Mouse (Mus musculus): Measurements from ENCODE around the gene Sec14l1. TPM values are rescaled to one million over a fixed set of nuclear protein-coding genes. Genes with fewer than 3 reads are reported as not detected.
A peak's percentile ranks its signal among the peaks of the same experiment; 100 is the strongest.

Sec14l1 gene
- polyA plus RNA-seq, 1 experiment from 2014 or later: 33.2 TPM

- no peak for ATAC-seq (ENCODE audit: insufficient number of reproducible peaks, insufficient read depth, low FRiP score, low read depth)
- H3K9me3 ChIP-seq (ENCODE audit: control insufficient read depth, low read length): peaks cover 6% of the 10 kb centered on the region; the same call in 1 of the 2 replicates
- H3K27me3 ChIP-seq (ENCODE audit: control insufficient read depth, insufficient read depth, low read length): no peaks in the 10 kb centered on the region
- no peak overlapping the region for H3K9ac ChIP-seq (ENCODE audit: low read length)
- H3K4me3 ChIP-seq (ENCODE audit: control insufficient read depth in 1 of 2, insufficient read depth in 1 of 2, low read depth in 1 of 2, low read length in 2 of 2): no peak overlapping the region
- H3K36me3 ChIP-seq (ENCODE audit: control insufficient read depth, insufficient read depth, low read length): peaks cover 49% of the 10 kb centered on the region
- H3K27ac ChIP-seq (replicated peaks in 1 of 2; ENCODE audit: control insufficient read depth in 1 of 2, insufficient read depth in 1 of 2, low read depth in 2 of 2, low read length in 2 of 2): peak overlapping the region in 1 of 2 experiments; percentile 51; a peak in 3 of 4 replicates
- H3K4me2 ChIP-seq (ENCODE audit: low read length): no peak overlapping the region
- H3K4me1 ChIP-seq (ENCODE audit: control insufficient read depth in 2 of 2, insufficient read depth in 2 of 2, low read length in 2 of 2): peaks cover 23 to 45% of the 10 kb centered on the region in 2 experiments
- WGBS: 33% methylated on average over 5 of the region's 5 CpGs
These were observed 45.0 kb downstream of the Sec14l1 start for GRCm38 (mm10) chr11:117159946-117160307.

DNA sequence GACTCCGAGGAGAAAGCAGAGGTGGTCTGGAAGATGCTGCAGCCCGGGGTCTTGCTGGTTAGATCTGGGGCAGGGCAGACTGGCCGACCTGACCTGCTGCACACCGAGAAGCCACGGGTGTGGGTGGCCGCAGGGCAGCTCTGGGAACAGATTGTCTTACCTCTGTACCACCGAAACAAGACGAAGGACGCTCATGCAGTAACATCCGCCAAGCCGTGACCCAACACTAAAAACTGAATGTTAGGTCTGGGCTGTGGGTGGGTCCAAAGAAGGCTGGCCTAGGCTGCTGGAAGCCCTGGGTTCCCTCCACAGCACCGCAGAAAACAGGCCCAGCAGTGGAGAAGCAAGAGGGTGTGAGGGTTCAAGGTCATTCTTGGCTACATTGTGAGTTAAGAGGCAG, 45.8 kb downstream of the Sec14l1 start:
- Histone ChIP-seq H3K4me1 (ENCODE audit: control insufficient read depth in 2 of 2, insufficient read depth in 2 of 2, low read length in 2 of 2) (peaks cover 23 to 44% of the 10 kb centered on the region in 2 experiments), H3K9me3 (ENCODE audit: control insufficient read depth, low read length) (peaks cover 6% of the 10 kb centered on the region; the same call in 1 of the 2 replicates), H3K27ac (replicated peaks in 1 of 2; ENCODE audit: control insufficient read depth in 1 of 2, insufficient read depth in 1 of 2, low read depth in 2 of 2, low read length in 2 of 2) (no peak overlapping the region), H3K4me3 (ENCODE audit: control insufficient read depth in 1 of 2, insufficient read depth in 1 of 2, low read depth in 1 of 2, low read length in 2 of 2) (no peak overlapping the region), H3K9ac (ENCODE audit: low read length) (no peak overlapping the region), H3K4me2 (ENCODE audit: low read length) (no peak overlapping the region), H3K36me3 (ENCODE audit: control insufficient read depth, insufficient read depth, low read length) (peaks cover 40% of the 10 kb centered on the region), H3K27me3 (ENCODE audit: control insufficient read depth, insufficient read depth, low read length) (no peaks in the 10 kb centered on the region)
- ATAC-seq (ENCODE audit: insufficient number of reproducible peaks, insufficient read depth, low FRiP score, low read depth): no peak
- 96% methylated on average over 12 of the region's 12 CpGs for WGBS

DNA sequence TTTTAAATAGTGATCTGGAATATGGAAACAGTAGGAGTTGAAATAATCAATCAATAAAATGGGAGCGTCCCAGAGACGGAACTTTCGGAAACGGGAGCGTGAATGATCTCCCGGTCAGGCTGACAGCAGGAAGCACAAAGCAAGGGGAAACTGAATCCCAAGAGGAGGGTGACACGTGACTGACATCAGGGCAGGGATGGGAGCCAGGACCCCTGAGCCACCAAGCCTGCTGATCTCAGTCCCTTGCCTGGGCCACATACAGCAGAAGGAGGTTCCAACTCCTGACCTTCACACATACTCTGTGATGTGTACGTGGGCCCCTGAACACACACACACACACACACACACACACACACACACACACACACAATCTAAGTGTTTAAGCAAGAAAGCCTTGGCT, 46.6 kb downstream of the Sec14l1 start:
- ATAC-seq (ENCODE audit: insufficient number of reproducible peaks, insufficient read depth, low FRiP score, low read depth): no peak
- WGBS: 66% methylated on average over 8 of the region's 8 CpGs

DNA sequence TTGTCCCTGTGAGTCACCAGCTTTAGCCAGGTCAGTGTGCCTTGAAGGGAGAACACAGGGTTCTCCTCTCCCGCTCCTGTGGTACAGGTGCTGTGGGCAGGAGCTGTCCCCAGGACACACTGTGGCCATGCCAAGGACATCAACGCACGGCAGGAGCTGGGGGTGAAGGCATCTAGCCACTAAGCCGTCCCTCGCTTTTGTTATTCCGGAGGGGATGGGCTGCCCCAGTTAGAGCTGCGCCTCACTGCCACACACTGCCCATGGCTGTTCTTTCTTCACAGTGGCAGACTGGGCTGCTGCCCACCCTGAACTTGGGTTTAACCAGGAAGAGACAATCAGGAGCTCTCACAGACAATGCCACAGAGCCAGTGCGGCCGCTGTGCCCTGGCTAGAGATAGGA, 48.1 kb downstream of the Sec14l1 start:
- Histone ChIP-seq H3K4me1 (ENCODE audit: control insufficient read depth in 2 of 2, insufficient read depth in 2 of 2, low read length in 2 of 2) (peaks cover 17 to 31% of the 10 kb centered on the region in 2 experiments), H3K9me3 (ENCODE audit: control insufficient read depth, low read length) (peaks cover 6% of the 10 kb centered on the region; the same call in 1 of the 2 replicates), H3K27ac (replicated peaks in 1 of 2; ENCODE audit: control insufficient read depth in 1 of 2, insufficient read depth in 1 of 2, low read depth in 2 of 2, low read length in 2 of 2) (no peak overlapping the region), H3K4me2 (ENCODE audit: low read length) (no peak overlapping the region), H3K27me3 (ENCODE audit: control insufficient read depth, insufficient read depth, low read length) (no peaks in the 10 kb centered on the region), H3K36me3 (ENCODE audit: control insufficient read depth, insufficient read depth, low read length) (peaks cover 19% of the 10 kb centered on the region), H3K4me3 (ENCODE audit: control insufficient read depth in 1 of 2, insufficient read depth in 1 of 2, low read depth in 1 of 2, low read length in 2 of 2) (no peak overlapping the region), H3K9ac (ENCODE audit: low read length) (peak overlapping the region; percentile 41; the same call in 1 of the 2 replicates)
- ATAC-seq (ENCODE audit: insufficient number of reproducible peaks, insufficient read depth, low FRiP score, low read depth): no peak
- WGBS: 45% methylated on average over 9 of the region's 9 CpGs

More for the DNA sequence above, 46.6 kb downstream of the Sec14l1 start:
- H3K27me3 ChIP-seq (ENCODE audit: control insufficient read depth, insufficient read depth, low read length): no peaks in the 10 kb centered on the region
- no peak overlapping the region for H3K4me3 ChIP-seq (ENCODE audit: control insufficient read depth in 1 of 2, insufficient read depth in 1 of 2, low read depth in 1 of 2, low read length in 2 of 2)
- peaks cover 17 to 38% of the 10 kb centered on the region in 2 experiments for H3K4me1 ChIP-seq (ENCODE audit: control insufficient read depth in 2 of 2, insufficient read depth in 2 of 2, low read length in 2 of 2)
- peaks cover 34% of the 10 kb centered on the region for H3K36me3 ChIP-seq (ENCODE audit: control insufficient read depth, insufficient read depth, low read length)
- H3K9ac ChIP-seq (ENCODE audit: low read length): no peak overlapping the region
- H3K9me3 ChIP-seq (ENCODE audit: control insufficient read depth, low read length): peaks cover 6% of the 10 kb centered on the region; the same call in 1 of the 2 replicates
- H3K27ac ChIP-seq (replicated peaks in 1 of 2; ENCODE audit: control insufficient read depth in 1 of 2, insufficient read depth in 1 of 2, low read depth in 2 of 2, low read length in 2 of 2): no peak overlapping the region
- no peak overlapping the region for H3K4me2 ChIP-seq (ENCODE audit: low read length)

GRCm38 (mm10) chr11:117163771-117164170, 48.8 kb downstream of the Sec14l1 start:
- peaks cover 14% of the 10 kb centered on the region for H3K36me3 ChIP-seq (ENCODE audit: control insufficient read depth, insufficient read depth, low read length)
- H3K4me2 ChIP-seq (ENCODE audit: low read length): no peak overlapping the region
- H3K4me1 ChIP-seq (ENCODE audit: control insufficient read depth in 2 of 2, insufficient read depth in 2 of 2, low read length in 2 of 2): peaks cover 12 to 25% of the 10 kb centered on the region in 2 experiments
- 0 out of 4 replicates have a peak overlapping the region, but pooled peaks of 1 of the 2 experiments have one; percentile 14 for H3K27ac ChIP-seq (replicated peaks in 1 of 2; ENCODE audit: control insufficient read depth in 1 of 2, insufficient read depth in 1 of 2, low read depth in 2 of 2, low read length in 2 of 2)
- 61% methylated on average over 6 of the region's 6 CpGs for WGBS
- no peak overlapping the region for H3K4me3 ChIP-seq (ENCODE audit: control insufficient read depth in 1 of 2, insufficient read depth in 1 of 2, low read depth in 1 of 2, low read length in 2 of 2)
- peaks cover 6% of the 10 kb centered on the region; the same call in 1 of the 2 replicates for H3K9me3 ChIP-seq (ENCODE audit: control insufficient read depth, low read length)
- H3K27me3 ChIP-seq (ENCODE audit: control insufficient read depth, insufficient read depth, low read length): no peaks in the 10 kb centered on the region
- no peak for ATAC-seq (ENCODE audit: insufficient number of reproducible peaks, insufficient read depth, low FRiP score, low read depth)
- no peak overlapping the region for H3K9ac ChIP-seq (ENCODE audit: low read length)

DNA sequence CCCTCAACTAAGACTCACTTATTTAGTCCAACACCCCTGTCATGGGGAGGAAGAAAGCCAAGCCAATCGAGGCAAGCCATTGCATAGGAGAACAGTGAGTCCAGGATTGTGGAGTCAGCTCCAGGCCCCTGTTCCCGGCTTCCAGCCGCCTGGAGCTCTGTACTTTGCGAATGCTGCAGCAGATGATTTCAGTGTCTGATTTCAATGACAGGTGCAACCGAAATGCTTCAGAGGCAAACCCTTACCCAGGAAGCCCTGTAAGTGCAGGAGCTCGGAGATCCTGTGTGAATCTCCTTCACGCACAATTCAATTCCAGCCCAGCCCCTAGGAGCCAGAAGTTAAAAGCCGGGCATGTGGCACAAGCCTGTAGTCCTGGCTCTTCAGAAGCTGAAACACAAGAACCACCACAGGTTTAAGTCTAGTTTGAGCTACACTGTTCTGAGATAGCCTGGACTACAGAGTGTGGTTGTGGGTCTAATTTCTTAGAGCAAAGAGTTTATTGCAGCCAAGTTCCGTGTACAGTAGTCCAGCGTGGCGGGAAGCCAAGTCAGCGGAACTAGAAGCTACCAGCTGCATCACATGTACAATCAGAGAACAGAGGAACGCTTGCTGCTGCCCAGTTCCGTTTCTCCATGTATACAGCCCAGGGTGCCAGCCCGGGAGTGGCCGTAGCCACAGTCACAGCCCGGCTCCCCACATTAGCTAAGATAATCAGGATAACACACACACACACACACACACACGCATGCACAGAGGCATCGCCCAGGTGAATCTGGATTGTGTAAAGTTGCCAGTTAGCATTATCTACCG, 53.5 kb downstream of the Sec14l1 start:
- H3K9ac ChIP-seq (ENCODE audit: low read length): no peak overlapping the region
- peaks cover under 1 to 4% of the 10 kb centered on the region in 2 experiments; a peak in 3 of 4 replicates for H3K4me1 ChIP-seq (ENCODE audit: control insufficient read depth in 2 of 2, insufficient read depth in 2 of 2, low read length in 2 of 2)
- 79% methylated on average over 20 of the region's 20 CpGs for WGBS
- H3K27me3 ChIP-seq (ENCODE audit: control insufficient read depth, insufficient read depth, low read length): no peaks in the 10 kb centered on the region
- no peaks in the 10 kb centered on the region for H3K36me3 ChIP-seq (ENCODE audit: control insufficient read depth, insufficient read depth, low read length)
- H3K27ac ChIP-seq (replicated peaks in 1 of 2; ENCODE audit: control insufficient read depth in 1 of 2, insufficient read depth in 1 of 2, low read depth in 2 of 2, low read length in 2 of 2): no peak overlapping the region
- H3K9me3 ChIP-seq (ENCODE audit: control insufficient read depth, low read length): peaks cover 6% of the 10 kb centered on the region; the same call in 1 of the 2 replicates
- no peak for ATAC-seq (ENCODE audit: insufficient number of reproducible peaks, insufficient read depth, low FRiP score, low read depth)
- H3K4me3 ChIP-seq (ENCODE audit: control insufficient read depth in 1 of 2, insufficient read depth in 1 of 2, low read depth in 1 of 2, low read length in 2 of 2): no peak overlapping the region
- no peak overlapping the region for H3K4me2 ChIP-seq (ENCODE audit: low read length)

GRCm38 (mm10) chr11:117169088-117169635, 54.2 kb downstream of the Sec14l1 start:
- Histone ChIP-seq H3K27me3 (ENCODE audit: control insufficient read depth, insufficient read depth, low read length) (no peaks in the 10 kb centered on the region), H3K9ac (ENCODE audit: low read length) (no peak overlapping the region), H3K9me3 (ENCODE audit: control insufficient read depth, low read length) (peaks cover under 1% of the 10 kb centered on the region; the same call in 1 of the 2 replicates), H3K4me2 (ENCODE audit: low read length) (no peak overlapping the region), H3K36me3 (ENCODE audit: control insufficient read depth, insufficient read depth, low read length) (no peaks in the 10 kb centered on the region), H3K27ac (replicated peaks in 1 of 2; ENCODE audit: control insufficient read depth in 1 of 2, insufficient read depth in 1 of 2, low read depth in 2 of 2, low read length in 2 of 2) (no peak overlapping the region), H3K4me1 (ENCODE audit: control insufficient read depth in 2 of 2, insufficient read depth in 2 of 2, low read length in 2 of 2) (peaks cover 0 to 1% of the 10 kb centered on the region in 2 experiments; a peak in 1 of 4 replicates), H3K4me3 (ENCODE audit: control insufficient read depth in 1 of 2, insufficient read depth in 1 of 2, low read depth in 1 of 2, low read length in 2 of 2) (no peak overlapping the region)
- 90% methylated on average over 11 of the region's 11 CpGs for WGBS
- ATAC-seq (ENCODE audit: insufficient number of reproducible peaks, insufficient read depth, low FRiP score, low read depth): no peak

All from heart, embryonic 14.5 days (tissue).